Mouse (Mus musculus) kidney, postnatal 0 days (tissue): Measurements from ENCODE around the gene Cacna1c. TPM values are rescaled to one million over a fixed set of nuclear protein-coding genes. Genes with fewer than 3 reads are reported as not detected.

Source experiments
- ATAC-seq: fragments of 200-750 bp; cut with Nextera tagmentation; replicated peaks from 2 replicates; pipeline ENCODE4 v1.8.0; 2017; ENCODE audit warnings: low read depth, moderate number of reproducible peaks, moderate TSS enrichment, moderate library complexity; ENCODE audit not compliant: low FRiP score
- DNase-seq: peaks from one replicate; pipeline ENCODE4 v3.0.0-alpha.2; 2016; ENCODE audit warnings: low spot score
- H3K27ac ChIP-seq: fragments of 300-500 bp; sonication (generic); 2 replicates; pipeline ENCODE4 v1.5.1; 2014; ENCODE audit warnings: mild to moderate bottlenecking
- H3K27me3 ChIP-seq: fragments of 300-500 bp; sonication (generic); 2 replicates; pipeline ENCODE4 v1.6.1; 2014; ENCODE audit warnings: low read length, mixed read lengths; ENCODE audit not compliant: insufficient read depth
- H3K36me3 ChIP-seq: fragments of 300-500 bp; sonication (generic); 2 replicates; pipeline ENCODE4 v1.6.1; 2014; ENCODE audit warnings: low read length, mixed read lengths; ENCODE audit not compliant: insufficient read depth
- H3K4me1 ChIP-seq: fragments of 300-500 bp; sonication (generic); replicated peaks from 2 replicates; pipeline ENCODE4 v1.6.1; 2014; ENCODE audit warnings: antibody characterized with exemption, low read length, mixed read lengths; ENCODE audit not compliant: insufficient read depth
- H3K4me2 ChIP-seq: fragments of 300-500 bp; sonication (generic); 2 replicates; pipeline ENCODE4 v1.6.1; 2014; ENCODE audit warnings: mild to moderate bottlenecking, low read length, moderate library complexity, mixed read lengths
- H3K4me3 ChIP-seq: fragments of 300-500 bp; sonication (generic); replicated peaks from 2 replicates; pipeline ENCODE4 v1.5.1; 2014; ENCODE audit warnings: low read depth, low read length
- H3K9ac ChIP-seq: fragments of 300-500 bp; sonication (generic); 2 replicates; pipeline ENCODE4 v1.6.1; 2014; ENCODE audit warnings: low read depth, low read length
- H3K9me3 ChIP-seq: fragments of 300-500 bp; sonication (generic); replicated peaks from 2 replicates; pipeline ENCODE4 v1.6.1; 2016; ENCODE audit warnings: low read length, inconsistent platforms, mixed read lengths
- CTCF ChIP-seq: IDR thresholded peaks from 2 replicates; pipeline ENCODE4 v1.5.1; 2016; ENCODE audit warnings: antibody characterized with exemption, low read depth, mild to moderate bottlenecking, moderate library complexity
- WGBS: fragments of 180-500 bp; shearing (Covaris S2); extraction: QIAGEN DNeasy Blood & Tissue Kit; methylation state at CpG from one replicate; pipeline ENCODE4 v1.1.7; 2014; 5-methylcytosine and 5-hydroxymethylcytosine counted together
- polyA plus RNA-seq: library from polyadenylated mRNA; unstranded; fragments of >200 nt; fragmentation: Nextera tagmentation; extraction: Ambion mirVana; gene quantifications from 2 replicates; pipeline ENCODE4 v1.2.1, GENCODE M21; 2015

The Cacna1c gene
- polyA plus RNA-seq, 1 experiment from 2014 or later = 1.3 TPM

GRCm38 (mm10) chr6:119118371-119118770, 77.8 kb downstream of the Cacna1c start:
- no peak overlapping the region for H3K9ac ChIP-seq
- DNase-seq = no peak
- H3K27ac ChIP-seq = no peak overlapping the region
- H3K36me3 ChIP-seq = no peaks in the 10 kb centered on the region
- no peak overlapping the region for H3K4me3 ChIP-seq
- no peak for TF ChIP-seq CTCF
- H3K27me3 ChIP-seq = no peaks in the 10 kb centered on the region
- WGBS = 64% methylated on average over 4 of the region's 4 CpGs
- ATAC-seq = no peak
- H3K9me3 ChIP-seq = no peaks in the 10 kb centered on the region
- no peak overlapping the region for H3K4me2 ChIP-seq
- no peaks in the 10 kb centered on the region for H3K4me1 ChIP-seq

GRCm38 (mm10) chr6:119116290-119116689, 79.9 kb downstream of the Cacna1c start:
- H3K27me3 ChIP-seq = no peaks in the 10 kb centered on the region
- DNase-seq = no peak
- no peaks in the 10 kb centered on the region for H3K4me1 ChIP-seq
- no peak overlapping the region for H3K4me2 ChIP-seq
- no peaks in the 10 kb centered on the region for H3K9me3 ChIP-seq
- ATAC-seq = no peak
- 89% methylated on average over 3 of the region's 3 CpGs for WGBS
- no peaks in the 10 kb centered on the region for H3K36me3 ChIP-seq
- peak; percentile 31; the same call in 1 of the 2 replicates for TF ChIP-seq CTCF
- no peak overlapping the region for H3K4me3 ChIP-seq
- no peak overlapping the region for H3K27ac ChIP-seq
- H3K9ac ChIP-seq = no peak overlapping the region

- 68% methylated on average over 4 of the region's 4 CpGs for WGBS
- Histone ChIP-seq H3K9ac (no peak overlapping the region), H3K9me3 (no peaks in the 10 kb centered on the region), H3K4me1 (no peaks in the 10 kb centered on the region), H3K36me3 (no peaks in the 10 kb centered on the region), H3K27ac (no peak overlapping the region), H3K4me3 (no peak overlapping the region), H3K27me3 (no peaks in the 10 kb centered on the region), H3K4me2 (no peak overlapping the region)
- DNase-seq = no peak
- no peak for TF ChIP-seq CTCF
- no peak for ATAC-seq
These were observed 82.9 kb downstream of the Cacna1c start for GRCm38 (mm10) chr6:119113362-119113761.

GRCm38 (mm10) chr6:119110369-119110768, 85.8 kb downstream of the Cacna1c start:
- peaks cover 13% of the 10 kb centered on the region; the same call in 1 of the 2 replicates for H3K27me3 ChIP-seq
- H3K4me1 ChIP-seq = peaks cover 9% of the 10 kb centered on the region; the same call in 1 of the 2 replicates
- H3K4me3 ChIP-seq = no peak overlapping the region
- H3K4me2 ChIP-seq = no peak overlapping the region
- H3K36me3 ChIP-seq = no peaks in the 10 kb centered on the region
- no peaks in the 10 kb centered on the region for H3K9me3 ChIP-seq
- DNase-seq = no peak
- no peak overlapping the region for H3K27ac ChIP-seq
- TF ChIP-seq CTCF = no peak
- no peak overlapping the region for H3K9ac ChIP-seq
- WGBS = 72% methylated on average over 5 of the region's 5 CpGs
- no peak for ATAC-seq

GRCm38 (mm10) chr6:119108466-119109394, 87.5 kb downstream of the Cacna1c start:
- DNase-seq (peak; percentile 85), ATAC-seq (peak; percentile 58)
- H3K4me1 ChIP-seq = peaks cover 9% of the 10 kb centered on the region; the same call in 1 of the 2 replicates
- H3K9ac ChIP-seq = peak overlapping the region; percentile 57
- peak overlapping the region; percentile 95 for H3K4me2 ChIP-seq
- no peaks in the 10 kb centered on the region for H3K36me3 ChIP-seq
- H3K27ac ChIP-seq = peak overlapping the region; percentile 31; the same call in 1 of the 2 replicates
- H3K4me3 ChIP-seq = peak overlapping the region; percentile 57
- 1% methylated on average over 59 of the region's 93 CpGs for WGBS
- no peaks in the 10 kb centered on the region for H3K9me3 ChIP-seq
- peak; percentile 73 for TF ChIP-seq CTCF
- peaks cover 17% of the 10 kb centered on the region; the same call in 1 of the 2 replicates for H3K27me3 ChIP-seq

- 2% methylated on average over 39 of the region's 58 CpGs for WGBS
These were observed 88.3 kb downstream of the Cacna1c start for GRCm38 (mm10) chr6:119107856-119108465.

More at GRCm38 (mm10) chr6:119107856-119108465, 88.3 kb downstream of the Cacna1c start:
- Histone ChIP-seq H3K4me2 (peak overlapping the region; percentile 95), H3K27me3 (peaks cover 17% of the 10 kb centered on the region; the same call in 1 of the 2 replicates), H3K36me3 (no peaks in the 10 kb centered on the region), H3K9ac (peak overlapping the region; percentile 57), H3K27ac (peak overlapping the region; percentile 31; the same call in 1 of the 2 replicates), H3K4me1 (peaks cover 9% of the 10 kb centered on the region; the same call in 1 of the 2 replicates), H3K4me3 (peak overlapping the region; percentile 57), H3K9me3 (no peaks in the 10 kb centered on the region)
- TF ChIP-seq CTCF = 0 out of 2 replicates have a peak, but pooled peaks have one; percentile 1
- ATAC-seq (0 out of 2 replicates have a peak, but pooled peaks have one; percentile 4), DNase-seq (no peak)
